Mouse (Mus musculus) kidney, postnatal 0 days (tissue): ENCODE results near the gene Corin. TPM values are rescaled to one million over a fixed set of nuclear protein-coding genes. Genes with fewer than 3 reads are reported as not detected.

ENCODE experiments used
- ATAC-seq: fragments of 200-750 bp; cut with Nextera tagmentation; replicated peaks from 2 replicates; pipeline ENCODE4 v1.8.0; 2017; ENCODE audit warnings: low read depth, moderate number of reproducible peaks, moderate TSS enrichment, moderate library complexity; ENCODE audit not compliant: low FRiP score
- DNase-seq: peaks from one replicate; pipeline ENCODE4 v3.0.0-alpha.2; 2016; ENCODE audit warnings: low spot score
- H3K27ac ChIP-seq: fragments of 300-500 bp; sonication (generic); 2 replicates; pipeline ENCODE4 v1.5.1; 2014; ENCODE audit warnings: mild to moderate bottlenecking
- H3K27me3 ChIP-seq: fragments of 300-500 bp; sonication (generic); 2 replicates; pipeline ENCODE4 v1.6.1; 2014; ENCODE audit warnings: low read length, mixed read lengths; ENCODE audit not compliant: insufficient read depth
- H3K36me3 ChIP-seq: fragments of 300-500 bp; sonication (generic); 2 replicates; pipeline ENCODE4 v1.6.1; 2014; ENCODE audit warnings: low read length, mixed read lengths; ENCODE audit not compliant: insufficient read depth
- H3K4me1 ChIP-seq: fragments of 300-500 bp; sonication (generic); replicated peaks from 2 replicates; pipeline ENCODE4 v1.6.1; 2014; ENCODE audit warnings: antibody characterized with exemption, low read length, mixed read lengths; ENCODE audit not compliant: insufficient read depth
- H3K4me2 ChIP-seq: fragments of 300-500 bp; sonication (generic); 2 replicates; pipeline ENCODE4 v1.6.1; 2014; ENCODE audit warnings: mild to moderate bottlenecking, low read length, moderate library complexity, mixed read lengths
- H3K4me3 ChIP-seq: fragments of 300-500 bp; sonication (generic); replicated peaks from 2 replicates; pipeline ENCODE4 v1.5.1; 2014; ENCODE audit warnings: low read depth, low read length
- H3K9ac ChIP-seq: fragments of 300-500 bp; sonication (generic); 2 replicates; pipeline ENCODE4 v1.6.1; 2014; ENCODE audit warnings: low read depth, low read length
- H3K9me3 ChIP-seq: fragments of 300-500 bp; sonication (generic); replicated peaks from 2 replicates; pipeline ENCODE4 v1.6.1; 2016; ENCODE audit warnings: low read length, inconsistent platforms, mixed read lengths
- CTCF ChIP-seq: IDR thresholded peaks from 2 replicates; pipeline ENCODE4 v1.5.1; 2016; ENCODE audit warnings: antibody characterized with exemption, low read depth, mild to moderate bottlenecking, moderate library complexity
- WGBS: fragments of 180-500 bp; shearing (Covaris S2); extraction: QIAGEN DNeasy Blood & Tissue Kit; methylation state at CpG from one replicate; pipeline ENCODE4 v1.1.7; 2014; 5-methylcytosine and 5-hydroxymethylcytosine counted together
- polyA plus RNA-seq: library from polyadenylated mRNA; unstranded; fragments of >200 nt; fragmentation: Nextera tagmentation; extraction: Ambion mirVana; gene quantifications from 2 replicates; pipeline ENCODE4 v1.2.1, GENCODE M21; 2015

Corin gene
- polyA plus RNA-seq, 1 experiment from 2014 or later, result 14.2 TPM

DNA sequence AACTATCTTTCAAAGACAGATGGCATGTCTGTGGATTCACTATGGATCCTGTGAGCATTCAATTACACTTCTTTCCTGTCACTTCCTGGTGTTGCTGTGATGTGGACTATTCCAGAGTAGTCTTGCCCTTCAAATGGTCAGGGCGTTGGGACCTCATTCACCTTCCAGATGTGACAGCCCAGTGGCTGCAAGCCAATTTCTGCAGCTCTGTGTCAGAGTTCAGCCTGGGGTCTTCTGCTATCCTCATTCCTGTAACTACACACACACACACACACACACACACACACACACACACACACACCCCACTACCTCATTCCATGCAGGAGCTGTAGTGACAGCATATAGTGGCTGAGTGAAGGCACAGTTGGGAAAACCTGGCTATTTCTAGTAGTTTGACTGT is 122.1 kb downstream of the Corin start:
- H3K36me3 ChIP-seq, result no peaks in the 10 kb centered on the region
- 43% methylated on average over 1 of the region's 1 CpGs for WGBS
- no peak overlapping the region for H3K4me2 ChIP-seq
- no peak for ATAC-seq
- no peak for DNase-seq
- H3K27me3 ChIP-seq, result no peaks in the 10 kb centered on the region
- no peak for TF ChIP-seq CTCF
- H3K4me3 ChIP-seq, result no peak overlapping the region
- H3K4me1 ChIP-seq, result no peaks in the 10 kb centered on the region
- no peak overlapping the region for H3K27ac ChIP-seq
- no peaks in the 10 kb centered on the region for H3K9me3 ChIP-seq
- H3K9ac ChIP-seq, result no peak overlapping the region

DNA sequence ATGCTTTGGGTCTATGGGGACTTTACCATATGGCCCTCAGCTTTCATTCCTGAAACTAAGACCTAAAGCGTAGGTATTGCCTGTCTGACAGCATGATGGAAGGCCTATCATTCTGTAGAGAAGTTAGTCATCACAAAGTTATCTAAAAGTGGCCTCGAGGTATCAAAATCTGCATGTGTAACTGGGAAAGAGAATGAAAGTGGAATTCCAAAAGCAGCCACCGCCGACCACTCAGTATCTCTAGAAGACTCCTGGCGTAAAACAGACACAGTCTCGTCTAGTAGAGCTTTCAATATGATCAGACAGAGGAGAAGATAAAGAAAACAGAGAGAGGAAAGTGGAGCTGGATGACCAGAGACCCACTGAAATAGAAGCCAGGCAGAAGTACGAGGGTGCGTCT is 123.7 kb downstream of the Corin start:
- Histone ChIP-seq H3K27me3 (no peaks in the 10 kb centered on the region), H3K4me3 (no peak overlapping the region), H3K4me2 (no peak overlapping the region), H3K9ac (no peak overlapping the region), H3K27ac (no peak overlapping the region), H3K4me1 (no peaks in the 10 kb centered on the region), H3K9me3 (no peaks in the 10 kb centered on the region), H3K36me3 (no peaks in the 10 kb centered on the region)
- DNase-seq (no peak), ATAC-seq (no peak)
- no peak for TF ChIP-seq CTCF
- 72% methylated on average over 8 of the region's 8 CpGs for WGBS

- no peak overlapping the region for H3K4me3 ChIP-seq
- no peaks in the 10 kb centered on the region for H3K9me3 ChIP-seq
- H3K36me3 ChIP-seq, result no peaks in the 10 kb centered on the region
- no peak overlapping the region for H3K27ac ChIP-seq
- 81% methylated on average over 3 of the region's 3 CpGs for WGBS
- H3K27me3 ChIP-seq, result no peaks in the 10 kb centered on the region
- DNase-seq, result no peak
- ATAC-seq, result no peak
- no peaks in the 10 kb centered on the region for H3K4me1 ChIP-seq
- TF ChIP-seq CTCF, result no peak
- no peak overlapping the region for H3K9ac ChIP-seq
- no peak overlapping the region for H3K4me2 ChIP-seq
Observed at GRCm38 (mm10) chr5:72368004-72368403, 136.3 kb downstream of the Corin start.

DNA sequence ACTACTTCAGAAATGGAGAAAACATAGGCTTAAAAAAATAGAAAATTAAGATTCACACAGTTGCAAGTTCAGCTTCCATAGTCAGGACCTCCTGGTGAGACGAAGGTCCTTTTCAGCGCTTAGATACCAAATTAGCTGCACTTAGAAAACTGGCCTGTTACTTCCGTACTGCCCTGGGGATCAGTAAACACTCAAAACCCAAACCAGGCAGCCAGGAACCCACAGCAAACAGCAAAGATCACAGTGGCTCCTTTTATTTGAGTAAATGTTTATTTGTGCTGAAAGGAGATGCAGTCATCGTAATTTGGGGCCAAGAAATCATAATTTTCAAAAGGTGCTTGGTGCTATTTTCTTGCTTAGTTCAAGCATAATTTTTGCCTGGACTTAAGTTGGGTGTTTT is 138.5 kb downstream of the Corin start:
- H3K9me3 ChIP-seq, result no peaks in the 10 kb centered on the region
- H3K9ac ChIP-seq, result no peak overlapping the region
- no peaks in the 10 kb centered on the region for H3K4me1 ChIP-seq
- ATAC-seq, result no peak
- no peak overlapping the region for H3K4me2 ChIP-seq
- TF ChIP-seq CTCF, result no peak
- no peak for DNase-seq
- H3K27me3 ChIP-seq, result no peaks in the 10 kb centered on the region
- H3K36me3 ChIP-seq, result no peaks in the 10 kb centered on the region
- no peak overlapping the region for H3K27ac ChIP-seq
- 85% methylated on average over 4 of the region's 4 CpGs for WGBS
- no peak overlapping the region for H3K4me3 ChIP-seq

- no peak for DNase-seq
- Histone ChIP-seq H3K4me2 (no peak overlapping the region), H3K36me3 (no peaks in the 10 kb centered on the region), H3K27ac (no peak overlapping the region), H3K4me1 (no peaks in the 10 kb centered on the region), H3K4me3 (no peak overlapping the region), H3K9me3 (no peaks in the 10 kb centered on the region), H3K9ac (no peak overlapping the region), H3K27me3 (no peaks in the 10 kb centered on the region)
- ATAC-seq, result no peak
- 77% methylated on average over 3 of the region's 3 CpGs for WGBS
- no peak for TF ChIP-seq CTCF
Observed at GRCm38 (mm10) chr5:72363838-72364237, 140.4 kb downstream of the Corin start.

- Histone ChIP-seq H3K27me3 (no peaks in the 10 kb centered on the region), H3K4me3 (no peak overlapping the region), H3K9me3 (no peaks in the 10 kb centered on the region), H3K27ac (no peak overlapping the region), H3K36me3 (no peaks in the 10 kb centered on the region), H3K9ac (no peak overlapping the region), H3K4me1 (no peaks in the 10 kb centered on the region), H3K4me2 (no peak overlapping the region)
- WGBS, result 77% methylated on average over 4 of the region's 4 CpGs
- ATAC-seq, result no peak
- DNase-seq, result no peak
- TF ChIP-seq CTCF, result no peak
Observed at GRCm38 (mm10) chr5:72353746-72354145, 150.5 kb downstream of the Corin start.

- Histone ChIP-seq H3K9ac (no peak overlapping the region), H3K27ac (no peak overlapping the region), H3K4me1 (no peaks in the 10 kb centered on the region), H3K36me3 (no peaks in the 10 kb centered on the region), H3K4me3 (no peak overlapping the region), H3K9me3 (no peaks in the 10 kb centered on the region), H3K27me3 (no peaks in the 10 kb centered on the region), H3K4me2 (no peak overlapping the region)
- ATAC-seq (peak; percentile 77), DNase-seq (peak; percentile 88)
- peak; percentile 85 for TF ChIP-seq CTCF
- 33% methylated on average over 5 of the region's 5 CpGs for WGBS
Observed at GRCm38 (mm10) chr5:72350081-72350758, 154.1 kb downstream of the Corin start.
